Mouse (Mus musculus): Measurements from ENCODE around the gene Pipox. TPM values are rescaled to one million over a fixed set of nuclear protein-coding genes. Genes with fewer than 3 reads are reported as not detected.

Gene Pipox
- total and polyA plus RNA-seq, 2 experiments from 2014 or later: 3.6 to 5.1 TPM

- Histone ChIP-seq H3K27me3 (ENCODE audit: insufficient read depth, low read length) (no peaks in the 10 kb centered on the region), H3K27ac (ENCODE audit: low read depth, low read length) (no peak overlapping the region), H3K4me2 (ENCODE audit: low read depth, low read length, poor library complexity, severe bottlenecking) (no peak overlapping the region), H3K4me3 (ENCODE audit: low read depth, low read length) (no peak overlapping the region), H3K9ac (replicated peaks; ENCODE audit: low read length, poor library complexity, severe bottlenecking) (no peak overlapping the region), H3K36me3 (ENCODE audit: insufficient read depth, low read length) (peaks cover 56% of the 10 kb centered on the region), H3K4me1 (ENCODE audit: insufficient read depth, low read length) (no peaks in the 10 kb centered on the region), H3K9me3 (ENCODE audit: low read length) (no peaks in the 10 kb centered on the region)
- TF ChIP-seq CTCF (IDR thresholded peaks at IDR 0.05): peak; percentile 49
- ATAC-seq (ENCODE audit: low FRiP score) (no peak), DNase-seq (ENCODE audit: low spot score) (no peak)
- 95% methylated on average over 3 of the region's 3 CpGs for WGBS
These were observed 58.8 kb downstream of the Pipox start for GRCm38 (mm10) chr11:77835109-77835508.

GRCm38 (mm10) chr11:77832541-77832940 lies 61.4 kb downstream of the Pipox start:
- Histone ChIP-seq H3K4me3 (ENCODE audit: low read depth, low read length) (no peak overlapping the region), H3K4me2 (ENCODE audit: low read depth, low read length, poor library complexity, severe bottlenecking) (no peak overlapping the region), H3K27ac (ENCODE audit: low read depth, low read length) (no peak overlapping the region), H3K9ac (replicated peaks; ENCODE audit: low read length, poor library complexity, severe bottlenecking) (no peak overlapping the region), H3K27me3 (ENCODE audit: insufficient read depth, low read length) (no peaks in the 10 kb centered on the region), H3K36me3 (ENCODE audit: insufficient read depth, low read length) (peaks cover 61% of the 10 kb centered on the region), H3K9me3 (ENCODE audit: low read length) (no peaks in the 10 kb centered on the region), H3K4me1 (ENCODE audit: insufficient read depth, low read length) (no peaks in the 10 kb centered on the region)
- ATAC-seq (ENCODE audit: low FRiP score): no peak
- WGBS: 93% methylated on average over 4 of the region's 4 CpGs
- DNase-seq (ENCODE audit: low spot score): no peak
- TF ChIP-seq CTCF (IDR thresholded peaks at IDR 0.05): no peak

GRCm38 (mm10) chr11:77830875-77831274 lies 63.0 kb downstream of the Pipox start:
- H3K4me1 ChIP-seq (ENCODE audit: insufficient read depth, low read length): peaks cover 3% of the 10 kb centered on the region
- 0 out of 2 replicates have a peak overlapping the region, but pooled peaks have one; percentile 8 for H3K9ac ChIP-seq (replicated peaks; ENCODE audit: low read length, poor library complexity, severe bottlenecking)
- H3K4me2 ChIP-seq (ENCODE audit: low read depth, low read length, poor library complexity, severe bottlenecking): no peak overlapping the region
- H3K27ac ChIP-seq (ENCODE audit: low read depth, low read length): no peak overlapping the region
- H3K4me3 ChIP-seq (ENCODE audit: low read depth, low read length): no peak overlapping the region
- WGBS: 53% methylated on average over 7 of the region's 7 CpGs
- H3K9me3 ChIP-seq (ENCODE audit: low read length): no peaks in the 10 kb centered on the region
- DNase-seq (ENCODE audit: low spot score) (no peak), ATAC-seq (ENCODE audit: low FRiP score) (no peak)
- H3K27me3 ChIP-seq (ENCODE audit: insufficient read depth, low read length): no peaks in the 10 kb centered on the region
- no peak for TF ChIP-seq CTCF (IDR thresholded peaks at IDR 0.05)
- H3K36me3 ChIP-seq (ENCODE audit: insufficient read depth, low read length): peaks cover 48% of the 10 kb centered on the region

Other genes starting within 250 kb of the Pipox start
- 42.9 and 46.3 TPM in 2 replicates for gene Nufip2, start 207.9 kb downstream of the Pipox start, total RNA-seq (2014; rRNA removed)
- 3.0 and 5.3 TPM in 2 replicates for gene Nufip2, start 207.9 kb downstream of the Pipox start, polyA plus RNA-seq (2015; fragmentation: Nextera tagmentation; extraction: Ambion mirVana)
- gene Cryba1, start 168.8 kb downstream of the Pipox start, total RNA-seq (2014; rRNA removed): not detected in 2 replicates
- gene Cryba1, start 168.8 kb downstream of the Pipox start, polyA plus RNA-seq (2015; fragmentation: Nextera tagmentation; extraction: Ambion mirVana): 0.21 TPM in 1 of 2 replicates, not detected in the other
- 74.2 and 82.0 TPM in 2 replicates for gene Myo18a, start 130.8 kb downstream of the Pipox start, total RNA-seq (2014; rRNA removed)
- gene Myo18a, start 130.8 kb downstream of the Pipox start, polyA plus RNA-seq (2015; fragmentation: Nextera tagmentation; extraction: Ambion mirVana): 30.4 and 35.0 TPM in 2 replicates
- not detected in 2 replicates for gene Gm10277, start 106.3 kb downstream of the Pipox start, total RNA-seq (2014; rRNA removed)
- 0.44 and 1.0 TPM in 2 replicates for gene Gm10277, start 106.3 kb downstream of the Pipox start, polyA plus RNA-seq (2015; fragmentation: Nextera tagmentation; extraction: Ambion mirVana)
- 160 and 173 TPM in 2 replicates for gene Sez6, start 36.7 kb upstream of the Pipox start, total RNA-seq (2014; rRNA removed)
- gene Sez6, start 36.7 kb upstream of the Pipox start, polyA plus RNA-seq (2015; fragmentation: Nextera tagmentation; extraction: Ambion mirVana): 121 and 125 TPM in 2 replicates
- gene Phf12, start 88.7 kb upstream of the Pipox start, total RNA-seq (2014; rRNA removed): 31.6 and 53.9 TPM in 2 replicates
- 9.3 and 9.9 TPM in 2 replicates for gene Phf12, start 88.7 kb upstream of the Pipox start, polyA plus RNA-seq (2015; fragmentation: Nextera tagmentation; extraction: Ambion mirVana)
- gene Dhrs13, start 138.2 kb upstream of the Pipox start, total RNA-seq (2014; rRNA removed): 69.3 and 77.7 TPM in 2 replicates
- 61.9 and 62.1 TPM in 2 replicates for gene Dhrs13, start 138.2 kb upstream of the Pipox start, polyA plus RNA-seq (2015; fragmentation: Nextera tagmentation; extraction: Ambion mirVana)
- 67.3 and 87.1 TPM in 2 replicates for gene Flot2, start 143.8 kb upstream of the Pipox start, total RNA-seq (2014; rRNA removed)
- 92.7 and 97.9 TPM in 2 replicates for gene Flot2, start 143.8 kb upstream of the Pipox start, polyA plus RNA-seq (2015; fragmentation: Nextera tagmentation; extraction: Ambion mirVana)
- 30.7 and 39.2 TPM in 2 replicates for gene Eral1, start 186.3 kb upstream of the Pipox start, total RNA-seq (2014; rRNA removed)
- 26.1 and 27.4 TPM in 2 replicates for gene Eral1, start 186.3 kb upstream of the Pipox start, polyA plus RNA-seq (2015; fragmentation: Nextera tagmentation; extraction: Ambion mirVana)
- 27.2 and 34.5 TPM in 2 replicates for gene Fam222b, start 200.6 kb upstream of the Pipox start, total RNA-seq (2014; rRNA removed)
- gene Fam222b, start 200.6 kb upstream of the Pipox start, polyA plus RNA-seq (2015; fragmentation: Nextera tagmentation; extraction: Ambion mirVana): 28.2 and 29.1 TPM in 2 replicates